ENCODE assay signal across 10 mouse cellular contexts in genomic region chr12:105483503-105483902, GRCm38 (mm10). TPM values are rescaled to one million over a fixed set of nuclear protein-coding genes. Genes with fewer than 3 reads are reported as not detected.
A peak's percentile ranks its signal among the peaks of the same experiment; 100 is the strongest.
DNase-seq lines count a peak whose midpoint lies in the region; ATAC-seq lines count a peak whose summit lies in the region.
"Had no signal": no experiment of that assay in that cellular context is flagged by ENCODE, and none has a peak within 500 bp of the region (broad histone marks: within the 10 kb centered on the region; RNA-seq: fewer than 3 reads in every experiment).

No protein-coding gene starts in this region.

- H3K4me3 ChIP-seq in midbrain, embryonic 11.5 days (ENCODE audit: low read depth, low read length), result no peak overlapping the region
- no peak overlapping the region for H3K4me3 ChIP-seq in midbrain, embryonic 10.5 days
- H3K4me3 ChIP-seq in hindbrain, embryonic 16.5 days (ENCODE audit: low read length), result no peak overlapping the region
- H3K4me3 ChIP-seq: liver, embryonic 15.5 days had no signal

- H3K27me3 ChIP-seq in midbrain, embryonic 11.5 days (ENCODE audit: control insufficient read depth, insufficient read depth, low read length), result no peaks in the 10 kb centered on the region
- no peaks in the 10 kb centered on the region for H3K27me3 ChIP-seq in midbrain, embryonic 10.5 days (ENCODE audit: low read depth, poor library complexity, severe bottlenecking)
- no peaks in the 10 kb centered on the region for H3K27me3 ChIP-seq in hindbrain, embryonic 16.5 days (replicated peaks; ENCODE audit: control insufficient read depth, insufficient read depth, low read length)
- H3K27me3 ChIP-seq: liver, embryonic 15.5 days had no signal

- peak; percentile 23 to 39 for DNase-seq in cerebellum, adult 18-20 months
- DNase-seq in midbrain, embryonic 11.5 days (ENCODE audit: low spot score, missing footprints), result no peak
- DNase-seq in midbrain, embryonic 10.5 days (ENCODE audit: low spot score), result no peak
- DNase-seq in naive thymus-derived CD4-positive, alpha-beta T cell, adult 2 months (ENCODE audit: low read depth), result peak; percentile 9
- DNase-seq in right cerebral cortex, postnatal 25 days, result no peak
- no peak for DNase-seq in testis, postnatal 10 days (ENCODE audit: low spot score)

- H3K4me2 ChIP-seq in midbrain, embryonic 11.5 days, result no peak overlapping the region
- H3K4me2 ChIP-seq in hindbrain, embryonic 16.5 days (ENCODE audit: low read length), result no peak overlapping the region
- H3K4me2 ChIP-seq: liver, embryonic 15.5 days had no signal

- no peaks in the 10 kb centered on the region for H3K9me3 ChIP-seq in midbrain, embryonic 11.5 days (ENCODE audit: control insufficient read depth, low read length)
- H3K9me3 ChIP-seq in midbrain, embryonic 10.5 days (replicated peaks), result no peaks in the 10 kb centered on the region
- no peaks in the 10 kb centered on the region for H3K9me3 ChIP-seq in hindbrain, embryonic 16.5 days (ENCODE audit: control insufficient read depth, low read length)
- H3K9me3 ChIP-seq: liver, embryonic 15.5 days had no signal

- H3K9ac ChIP-seq in midbrain, embryonic 11.5 days (ENCODE audit: low read length), result no peak overlapping the region
- no peak overlapping the region for H3K9ac ChIP-seq in hindbrain, embryonic 16.5 days (ENCODE audit: low read depth, low read length)
- H3K9ac ChIP-seq: liver, embryonic 15.5 days had no signal

- H3K27ac ChIP-seq in midbrain, embryonic 11.5 days (ENCODE audit: low read depth, low read length), result no peak overlapping the region
- H3K27ac ChIP-seq in midbrain, embryonic 10.5 days (replicated peaks), result no peak overlapping the region
- no peak overlapping the region for H3K27ac ChIP-seq in hindbrain, embryonic 16.5 days (ENCODE audit: low read depth, low read length)
- H3K27ac ChIP-seq: liver, embryonic 15.5 days had no signal

- ATAC-seq in cerebellum, adult (ENCODE audit: insufficient number of reproducible peaks, low FRiP score, low TSS enrichment), result no peak
- ATAC-seq in midbrain, embryonic 11.5 days (ENCODE audit: low FRiP score), result 0 out of 2 replicates have a peak, but pooled peaks have one; percentile 58
- 0 out of 2 replicates have a peak, but pooled peaks have one; percentile 16 for ATAC-seq in hindbrain, embryonic 16.5 days

- H3K36me3 ChIP-seq in midbrain, embryonic 11.5 days (ENCODE audit: control insufficient read depth, insufficient read depth, low read length), result no peaks in the 10 kb centered on the region
- peaks cover 13% of the 10 kb centered on the region for H3K36me3 ChIP-seq in midbrain, embryonic 10.5 days
- 0 out of 2 replicates have a peak, but pooled peaks cover 3% of the 10 kb centered on the region for H3K36me3 ChIP-seq in hindbrain, embryonic 16.5 days (ENCODE audit: control insufficient read depth, insufficient read depth, low read length)
- H3K36me3 ChIP-seq: liver, embryonic 15.5 days had no signal

- H3K4me1 ChIP-seq in midbrain, embryonic 11.5 days (ENCODE audit: control insufficient read depth, insufficient read depth, low read length), result no peaks in the 10 kb centered on the region
- H3K4me1 ChIP-seq in midbrain, embryonic 10.5 days, result no peaks in the 10 kb centered on the region; the same call in 1 of the 2 replicates
- no peaks in the 10 kb centered on the region for H3K4me1 ChIP-seq in hindbrain, embryonic 16.5 days (ENCODE audit: control insufficient read depth, insufficient read depth, low read depth, low read length)
- H3K4me1 ChIP-seq: liver, embryonic 15.5 days had no signal

- WGBS in midbrain, embryonic 11.5 days, result 58% methylated on average over 3 of the region's 3 CpGs
- 60% methylated on average over 3 of the region's 3 CpGs for WGBS in midbrain, embryonic 10.5 days
- WGBS in hindbrain, embryonic 16.5 days, result 52% methylated on average over 3 of the region's 3 CpGs

RNA-seq across cellular contexts. Expression of gene D430019H16Rik, which starts 29.8 kb away (rescaled TPM):
- polyA plus RNA-seq in midbrain, embryonic 11.5 days (2014; fragmentation: Nextera tagmentation; extraction: Ambion mirVana), result 6.4 and 8.1 TPM in 2 replicates
- polyA plus RNA-seq in midbrain, embryonic 10.5 days (2016; fragmentation: Nextera tagmentation; extraction: Ambion mirVana), result 2.2 and 3.4 TPM in 2 replicates
- 10.8 and 12.3 TPM in 2 replicates for polyA plus RNA-seq in hindbrain, embryonic 16.5 days (2015; fragmentation: Nextera tagmentation; extraction: Ambion mirVana)
- polyA plus RNA-seq: C2C12 had no signal

Comparison
In these comparisons a context has a peak if more than half of its experiments do, and no peak if none do; other contexts are left out.
1. DNase-seq: peak in cerebellum, adult 18-20 months (2 of 2) and naive thymus-derived CD4-positive, alpha-beta T cell, adult 2 months (single experiment); none in midbrain, embryonic 11.5 days (single experiment), midbrain, embryonic 10.5 days (single experiment), right cerebral cortex, postnatal 25 days (single experiment) and testis, postnatal 10 days (single experiment).